Mouse (Mus musculus): ENCODE measurements around the gene Cfap43.

The Cfap43 gene

DNA sequence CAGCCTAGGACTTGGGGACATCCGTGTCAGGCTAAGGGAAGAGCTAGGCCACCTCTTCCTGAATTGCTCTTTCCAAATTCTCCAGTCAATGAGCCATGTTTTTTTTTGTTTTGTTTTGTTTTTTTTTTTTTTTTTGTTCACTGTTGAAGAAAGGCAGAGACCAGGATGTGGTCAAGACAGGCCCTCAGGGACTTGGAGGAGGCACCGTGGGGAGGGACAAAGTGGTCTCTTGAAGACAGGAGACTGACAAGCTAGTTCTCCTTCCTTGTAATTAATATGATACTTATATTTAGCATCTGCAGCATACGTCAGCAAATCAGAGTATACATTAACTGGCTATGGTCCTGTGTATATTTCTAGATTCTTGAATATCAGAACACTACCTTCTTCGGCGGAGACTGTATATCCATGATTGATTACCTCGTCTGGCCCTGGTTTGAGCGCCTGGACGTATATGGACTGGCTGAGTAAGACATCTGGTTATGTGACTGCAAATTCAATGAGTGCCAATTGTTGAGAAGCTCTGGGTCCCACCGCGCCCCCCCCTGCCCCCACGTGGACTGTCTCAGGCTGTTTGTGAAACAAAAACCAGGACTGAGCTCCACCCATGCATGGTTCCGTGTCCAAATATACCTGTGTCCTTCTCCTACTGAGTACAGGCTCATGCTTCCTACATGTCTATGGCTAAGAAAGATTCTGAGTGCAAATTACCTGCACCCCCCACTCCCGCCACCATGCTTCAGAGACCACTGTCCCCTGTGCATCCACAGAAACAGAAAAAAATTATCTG, 34.6 kb downstream of the Cfap43 start:
- no peak for DNase-seq

DNA sequence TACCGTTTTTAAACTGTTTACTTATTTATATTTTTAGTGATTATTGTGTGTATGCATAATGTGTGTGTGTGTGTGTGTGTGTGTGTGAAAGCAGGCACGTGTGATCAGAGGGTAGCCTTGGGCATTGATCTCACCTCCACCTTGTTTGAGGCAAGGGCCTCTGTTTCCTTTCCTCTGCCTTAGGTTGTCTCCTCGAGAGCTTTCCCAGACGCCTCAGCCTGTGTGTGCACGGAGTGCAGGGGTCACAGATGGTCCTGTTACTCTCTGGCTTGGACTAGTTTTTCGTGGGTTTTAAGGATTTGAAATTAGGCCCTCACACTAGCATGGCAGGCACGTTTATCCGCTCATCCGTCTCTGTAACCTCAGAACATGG, 36.2 kb downstream of the Cfap43 start:
- DNase-seq = no peak

GRCm38 (mm10) chr19:47882151-47882881, 36.8 kb downstream of the Cfap43 start:
- peak; percentile 80 to 84 for DNase-seq

GRCm38 (mm10) chr19:47881538-47881937, 37.5 kb downstream of the Cfap43 start:
- DNase-seq = no peak

DNA sequence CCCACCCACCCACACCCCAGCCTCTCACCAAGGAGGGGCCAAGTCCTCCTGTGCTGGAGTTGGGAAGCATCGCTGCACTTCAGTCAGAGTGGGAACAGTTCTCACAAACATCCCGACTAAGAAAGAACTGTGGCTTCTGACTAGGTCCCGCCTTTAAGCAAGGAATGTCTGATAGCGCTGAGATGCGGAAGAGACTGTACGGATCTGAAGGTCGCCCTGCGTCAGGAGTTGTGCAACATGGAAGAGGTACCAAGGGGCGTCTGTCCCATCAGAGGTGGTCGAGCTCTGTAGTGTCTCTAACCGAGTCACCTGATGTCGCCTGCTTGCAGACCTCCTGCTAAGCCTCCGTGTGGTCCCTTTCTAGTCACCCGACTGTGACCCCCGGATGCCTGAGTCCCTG, 42.8 kb downstream of the Cfap43 start:
- no peak for DNase-seq

GRCm38 (mm10) chr19:47871515-47871914, 47.6 kb downstream of the Cfap43 start:
- peak in 1 of 2 experiments; percentile 18 for DNase-seq

- no peak for DNase-seq
These were observed 48.9 kb downstream of the Cfap43 start for GRCm38 (mm10) chr19:47870102-47870666.

GRCm38 (mm10) chr19:47869516-47869915, 49.6 kb downstream of the Cfap43 start:
- no peak for DNase-seq

DNA sequence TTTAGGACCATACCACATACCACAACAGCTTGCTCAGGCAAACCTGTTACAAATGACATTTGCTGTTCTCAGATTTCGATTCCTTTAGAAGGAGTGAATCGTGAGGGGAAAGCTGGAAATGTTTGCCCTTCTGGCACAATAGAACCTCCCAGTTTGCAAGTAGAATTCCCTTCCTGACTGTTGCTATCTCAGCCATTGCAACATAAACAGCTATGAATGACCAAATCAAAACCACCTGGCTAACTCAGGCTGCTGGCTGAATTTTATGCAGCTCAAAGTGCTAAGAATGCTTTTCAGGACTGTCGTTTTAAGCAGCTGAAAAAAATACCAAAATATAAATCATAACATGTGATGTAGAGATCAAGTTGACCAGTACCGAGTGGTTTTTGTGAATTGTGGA, 50.1 kb downstream of the Cfap43 start:
- DNase-seq = no peak

DNA sequence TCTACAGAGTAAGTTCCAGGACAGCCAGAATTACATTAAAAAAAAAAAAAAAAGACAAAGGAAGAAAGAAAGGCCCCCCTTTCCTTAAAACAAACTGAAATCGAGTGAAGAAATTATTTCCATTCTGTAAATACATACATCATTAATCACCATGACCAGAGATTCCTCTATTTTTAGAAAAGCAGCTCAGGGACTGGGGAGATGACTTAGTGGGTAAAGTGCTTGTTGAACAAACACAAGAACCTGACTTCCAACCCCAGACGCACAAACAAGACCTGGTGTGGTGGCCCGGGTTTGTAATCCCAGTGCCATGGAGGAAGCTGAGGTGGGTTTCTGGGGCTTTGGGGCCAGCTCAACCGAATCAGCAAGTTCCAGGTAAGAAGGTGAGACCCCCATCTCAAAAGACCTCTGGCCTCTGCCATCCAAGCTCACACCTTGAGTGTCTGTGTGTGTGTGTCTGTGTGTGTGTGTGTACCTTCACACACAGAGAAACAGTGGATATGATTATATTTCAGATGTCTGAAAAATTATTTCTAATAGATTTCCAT, 51.4 kb downstream of the Cfap43 start:
- no peak for DNase-seq

GRCm38 (mm10) chr19:47865353-47865947, 53.6 kb downstream of the Cfap43 start, which contains the start of gene Gsto2:
Gene Gsto2 (plus strand): TSS chr19:47865534.
- peak; percentile 93 to 96 for DNase-seq

- DNase-seq = no peak
These were observed 54.4 kb downstream of the Cfap43 start for GRCm38 (mm10) chr19:47864721-47865120.

DNA sequence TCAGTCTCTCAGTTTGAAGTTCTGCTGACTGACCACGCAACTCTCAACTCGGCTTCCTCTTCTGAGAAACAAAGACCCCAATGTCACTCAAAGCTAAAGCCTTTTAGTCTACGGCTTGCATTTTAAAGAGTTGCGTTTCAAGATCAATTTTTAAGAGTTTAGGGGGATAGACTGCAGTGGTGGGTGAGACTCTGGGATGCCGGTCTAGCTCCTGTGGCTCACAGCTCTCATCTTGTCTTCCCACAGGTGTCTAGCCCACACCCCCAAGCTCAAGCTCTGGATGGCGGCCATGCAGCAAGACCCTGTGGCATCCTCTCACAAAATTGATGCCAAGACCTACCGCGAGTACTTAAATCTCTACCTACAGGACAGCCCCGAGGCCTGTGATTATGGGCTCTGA, 55.0 kb downstream of the Cfap43 start:
- DNase-seq = no peak

DNA sequence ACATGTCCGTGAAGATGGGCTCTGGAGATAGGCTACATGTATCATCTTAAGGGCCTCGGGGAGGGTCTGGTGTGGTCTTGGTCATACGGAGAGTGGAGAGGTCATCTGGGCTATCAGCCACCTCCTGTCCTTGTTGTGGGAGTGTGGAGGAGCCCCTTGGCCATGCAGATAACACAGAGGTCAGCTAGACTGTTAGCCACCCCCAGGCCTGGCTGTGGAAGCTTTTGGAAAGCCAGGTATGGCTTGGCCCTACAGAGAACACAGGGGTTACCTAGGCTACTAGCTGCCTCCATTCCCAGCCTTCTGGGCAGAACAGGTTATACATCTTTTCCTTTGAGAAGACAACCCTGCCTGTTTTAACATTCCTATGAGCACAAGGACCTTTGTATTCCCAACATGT, 56.5 kb downstream of the Cfap43 start:
- no peak for DNase-seq

- DNase-seq = no peak
These were observed 59.9 kb downstream of the Cfap43 start for GRCm38 (mm10) chr19:47859180-47859579.

DNA sequence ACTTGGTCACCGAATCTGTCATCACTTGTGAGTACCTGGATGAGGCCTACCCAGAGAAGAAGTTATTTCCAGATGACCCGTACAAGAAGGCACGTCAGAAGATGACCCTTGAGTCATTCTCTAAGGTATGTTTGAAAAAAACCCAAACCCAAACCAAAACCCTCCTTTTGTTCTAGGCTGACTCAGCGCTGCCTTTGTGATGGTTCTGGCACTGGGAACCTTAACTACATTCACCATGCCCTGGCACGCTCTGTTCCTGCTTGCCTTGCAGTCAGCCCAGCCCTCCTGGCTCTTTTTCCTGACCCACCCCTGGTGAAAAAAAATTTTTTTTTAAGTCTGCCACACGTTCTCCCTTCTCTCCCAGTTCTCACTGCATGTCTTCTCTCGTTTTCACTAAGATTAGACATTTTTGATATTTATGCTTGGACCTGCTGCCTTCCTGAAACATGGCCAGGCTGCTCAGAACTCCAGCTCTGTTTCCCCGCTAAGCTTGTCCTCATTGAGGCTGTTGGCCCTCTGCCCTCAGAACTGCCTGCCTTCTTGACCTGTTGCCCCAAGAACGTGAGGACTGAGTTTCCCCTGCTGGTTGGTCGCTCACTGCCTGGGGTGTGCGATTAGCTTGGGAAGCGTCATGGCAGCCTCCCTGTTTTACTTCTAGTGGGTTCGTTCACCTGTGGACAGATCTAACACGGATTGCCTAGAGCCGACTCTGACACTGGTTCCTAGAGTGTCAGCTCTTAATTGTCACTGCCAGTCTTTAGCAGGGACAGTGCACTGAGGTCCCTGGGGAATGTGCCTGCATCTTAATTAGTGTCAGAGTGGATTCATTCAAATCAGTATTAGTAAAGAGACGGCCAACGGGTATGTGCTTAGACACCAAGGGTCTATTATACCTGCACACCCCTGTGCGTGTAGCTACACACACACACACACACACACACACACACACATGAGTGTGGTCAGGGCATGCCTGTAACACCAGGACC, 60.8 kb downstream of the Cfap43 start:
- DNase-seq = no peak

- peak; percentile 58 to 63 for DNase-seq
These were observed 64.0 kb downstream of the Cfap43 start, which contains the start of gene Gsto1 for GRCm38 (mm10) chr19:47854796-47855783. Gene Gsto1 (plus strand): TSS chr19:47854970.

- DNase-seq = no peak
These were observed 64.9 kb downstream of the Cfap43 start for GRCm38 (mm10) chr19:47853951-47854795.

- no peak for DNase-seq
These were observed 66.0 kb downstream of the Cfap43 start for GRCm38 (mm10) chr19:47853053-47853452.
